Mouse (Mus musculus) kidney, embryonic 16.5 days (tissue): ENCODE measurements around the gene Rprd1b. TPM values are rescaled to one million over a fixed set of nuclear protein-coding genes. Genes with fewer than 3 reads are reported as not detected.

Experiments used
- ATAC-seq: fragments of 200-750 bp; cut with Nextera tagmentation; 2 replicates; pipeline ENCODE4 v1.8.0; 2017; ENCODE audit warnings: moderate TSS enrichment; ENCODE audit not compliant: low FRiP score, low TSS enrichment
- H3K27ac ChIP-seq: fragments of 300-500 bp; sonication (generic); 2 replicates; pipeline ENCODE4 v1.5.1; 2014; ENCODE audit warnings: low read length
- H3K27me3 ChIP-seq: fragments of 300-500 bp; sonication (generic); 2 replicates; pipeline ENCODE4 v1.6.1; 2014; ENCODE audit warnings: low read length, control low read depth, mixed read lengths; ENCODE audit not compliant: insufficient read depth
- H3K36me3 ChIP-seq: fragments of 300-500 bp; sonication (generic); 2 replicates; pipeline ENCODE4 v1.6.1; 2014; ENCODE audit warnings: low read length, control low read depth, mixed read lengths; ENCODE audit not compliant: insufficient read depth
- H3K4me1 ChIP-seq: fragments of 300-500 bp; sonication (generic); 2 replicates; pipeline ENCODE4 v1.6.1; 2014; ENCODE audit warnings: low read length, control low read depth, mixed read lengths; ENCODE audit not compliant: insufficient read depth
- H3K4me2 ChIP-seq: fragments of 300-500 bp; sonication (generic); replicated peaks from 2 replicates; pipeline ENCODE4 v1.6.1; 2014; ENCODE audit warnings: low read depth, low read length
- H3K4me3 ChIP-seq: fragments of 300-500 bp; sonication (generic); 2 replicates; pipeline ENCODE4 v1.5.1; 2014; ENCODE audit warnings: mild to moderate bottlenecking, low read length
- H3K9ac ChIP-seq: fragments of 300-500 bp; sonication (generic); replicated peaks from 2 replicates; pipeline ENCODE4 v1.6.1; 2014; ENCODE audit warnings: low read length
- H3K9me3 ChIP-seq: fragments of 300-500 bp; sonication (generic); 2 replicates; pipeline ENCODE4 v1.6.1; 2016; ENCODE audit warnings: low read length, control low read depth
- WGBS: fragments of 180-500 bp; shearing (Covaris S2); extraction: QIAGEN DNeasy Blood & Tissue Kit; methylation state at CpG from one replicate; pipeline ENCODE4 v1.1.7; 2014; 5-methylcytosine and 5-hydroxymethylcytosine counted together
- polyA plus RNA-seq: library from polyadenylated mRNA; unstranded; fragments of >200 nt; fragmentation: Nextera tagmentation; extraction: Ambion mirVana; gene quantifications from 2 replicates; pipeline ENCODE4 v1.2.1, GENCODE M21; 2015

The Rprd1b gene
- polyA plus RNA-seq, 1 experiment from 2014 or later: 44.1 TPM

GRCm38 (mm10) chr2:158155615-158156014, 127.3 kb downstream of the Rprd1b start:
- no peak overlapping the region for H3K4me3 ChIP-seq
- H3K9ac ChIP-seq: no peak overlapping the region
- ATAC-seq: no peak
- H3K27me3 ChIP-seq: no peaks in the 10 kb centered on the region
- no peak overlapping the region for H3K4me2 ChIP-seq
- H3K9me3 ChIP-seq: peaks cover 5% of the 10 kb centered on the region; the same call in 1 of the 2 replicates
- peaks cover 27% of the 10 kb centered on the region for H3K4me1 ChIP-seq
- H3K27ac ChIP-seq: no peak overlapping the region
- no peaks in the 10 kb centered on the region for H3K36me3 ChIP-seq
- 66% methylated on average over 2 of the region's 2 CpGs for WGBS

GRCm38 (mm10) chr2:158156487-158156886, 128.2 kb downstream of the Rprd1b start:
- H3K9me3 ChIP-seq: no peaks in the 10 kb centered on the region
- H3K4me3 ChIP-seq: no peak overlapping the region
- no peaks in the 10 kb centered on the region for H3K27me3 ChIP-seq
- H3K4me1 ChIP-seq: peaks cover 27% of the 10 kb centered on the region
- no peak overlapping the region for H3K27ac ChIP-seq
- H3K36me3 ChIP-seq: no peaks in the 10 kb centered on the region
- ATAC-seq: no peak
- no peak overlapping the region for H3K4me2 ChIP-seq
- no peak overlapping the region for H3K9ac ChIP-seq
- WGBS: 84% methylated on average over 9 of the region's 9 CpGs

- Histone ChIP-seq H3K4me1 (peaks cover 26% of the 10 kb centered on the region), H3K27me3 (no peaks in the 10 kb centered on the region), H3K4me2 (no peak overlapping the region), H3K36me3 (no peaks in the 10 kb centered on the region), H3K9ac (no peak overlapping the region), H3K9me3 (no peaks in the 10 kb centered on the region), H3K4me3 (no peak overlapping the region), H3K27ac (no peak overlapping the region)
- 72% methylated on average over 8 of the region's 8 CpGs for WGBS
- ATAC-seq: no peak
Measured at GRCm38 (mm10) chr2:158157654-158158053, 129.4 kb downstream of the Rprd1b start.

GRCm38 (mm10) chr2:158159376-158160235, 131.3 kb downstream of the Rprd1b start:
- no peak overlapping the region; the same call in 1 of the 2 replicates for H3K4me2 ChIP-seq
- peaks cover 16% of the 10 kb centered on the region; the same call in 1 of the 2 replicates for H3K4me1 ChIP-seq
- H3K4me3 ChIP-seq: no peak overlapping the region
- H3K27me3 ChIP-seq: no peaks in the 10 kb centered on the region
- 56% methylated on average over 7 of the region's 7 CpGs for WGBS
- H3K9ac ChIP-seq: peak overlapping the region; percentile 50
- no peaks in the 10 kb centered on the region for H3K36me3 ChIP-seq
- ATAC-seq: peak; percentile 37; the same call in 1 of the 2 replicates
- H3K9me3 ChIP-seq: no peaks in the 10 kb centered on the region
- peak overlapping the region; percentile 19; the same call in 1 of the 2 replicates for H3K27ac ChIP-seq

GRCm38 (mm10) chr2:158161761-158162160, 133.5 kb downstream of the Rprd1b start:
- no peak overlapping the region for H3K9ac ChIP-seq
- 59% methylated on average over 6 of the region's 6 CpGs for WGBS
- no peak overlapping the region for H3K4me3 ChIP-seq
- H3K9me3 ChIP-seq: no peaks in the 10 kb centered on the region
- H3K27me3 ChIP-seq: no peaks in the 10 kb centered on the region
- no peaks in the 10 kb centered on the region for H3K36me3 ChIP-seq
- peaks cover 26% of the 10 kb centered on the region for H3K4me1 ChIP-seq
- H3K4me2 ChIP-seq: no peak overlapping the region
- ATAC-seq: no peak
- no peak overlapping the region for H3K27ac ChIP-seq

- ATAC-seq: no peak
- Histone ChIP-seq H3K27ac (no peak overlapping the region), H3K4me3 (no peak overlapping the region), H3K4me1 (peaks cover 39% of the 10 kb centered on the region), H3K27me3 (no peaks in the 10 kb centered on the region), H3K9me3 (no peaks in the 10 kb centered on the region), H3K36me3 (no peaks in the 10 kb centered on the region), H3K9ac (no peak overlapping the region), H3K4me2 (no peak overlapping the region)
- WGBS: 29% methylated on average over 6 of the region's 6 CpGs
Measured at GRCm38 (mm10) chr2:158163034-158163433, 134.7 kb downstream of the Rprd1b start.

GRCm38 (mm10) chr2:158165776-158166175, 137.5 kb downstream of the Rprd1b start:
- no peak overlapping the region for H3K4me2 ChIP-seq
- 59% methylated on average over 4 of the region's 4 CpGs for WGBS
- no peaks in the 10 kb centered on the region for H3K27me3 ChIP-seq
- ATAC-seq: peak; percentile 18; the same call in 1 of the 2 replicates
- no peaks in the 10 kb centered on the region for H3K9me3 ChIP-seq
- H3K9ac ChIP-seq: no peak overlapping the region
- H3K4me3 ChIP-seq: no peak overlapping the region
- no peaks in the 10 kb centered on the region for H3K36me3 ChIP-seq
- peaks cover 41% of the 10 kb centered on the region for H3K4me1 ChIP-seq
- H3K27ac ChIP-seq: peak overlapping the region; percentile 72

- Histone ChIP-seq H3K4me1 (peaks cover 41% of the 10 kb centered on the region), H3K9ac (no peak overlapping the region), H3K4me2 (no peak overlapping the region), H3K27ac (peak overlapping the region; percentile 77), H3K4me3 (no peak overlapping the region), H3K27me3 (no peaks in the 10 kb centered on the region), H3K9me3 (no peaks in the 10 kb centered on the region), H3K36me3 (no peaks in the 10 kb centered on the region)
- peak; percentile 26; the same call in 1 of the 2 replicates for ATAC-seq
- 54% methylated on average over 7 of the region's 7 CpGs for WGBS
Measured at GRCm38 (mm10) chr2:158166628-158167027, 138.3 kb downstream of the Rprd1b start.

- Histone ChIP-seq H3K27me3 (no peaks in the 10 kb centered on the region), H3K4me3 (no peak overlapping the region), H3K36me3 (no peaks in the 10 kb centered on the region), H3K9me3 (no peaks in the 10 kb centered on the region), H3K4me1 (peaks cover 41% of the 10 kb centered on the region), H3K4me2 (no peak overlapping the region), H3K27ac (no peak overlapping the region), H3K9ac (no peak overlapping the region)
- ATAC-seq: no peak
- 61% methylated on average over 9 of the region's 9 CpGs for WGBS
Measured at GRCm38 (mm10) chr2:158167496-158168205, 139.4 kb downstream of the Rprd1b start.
